In the genomic region with DNA sequence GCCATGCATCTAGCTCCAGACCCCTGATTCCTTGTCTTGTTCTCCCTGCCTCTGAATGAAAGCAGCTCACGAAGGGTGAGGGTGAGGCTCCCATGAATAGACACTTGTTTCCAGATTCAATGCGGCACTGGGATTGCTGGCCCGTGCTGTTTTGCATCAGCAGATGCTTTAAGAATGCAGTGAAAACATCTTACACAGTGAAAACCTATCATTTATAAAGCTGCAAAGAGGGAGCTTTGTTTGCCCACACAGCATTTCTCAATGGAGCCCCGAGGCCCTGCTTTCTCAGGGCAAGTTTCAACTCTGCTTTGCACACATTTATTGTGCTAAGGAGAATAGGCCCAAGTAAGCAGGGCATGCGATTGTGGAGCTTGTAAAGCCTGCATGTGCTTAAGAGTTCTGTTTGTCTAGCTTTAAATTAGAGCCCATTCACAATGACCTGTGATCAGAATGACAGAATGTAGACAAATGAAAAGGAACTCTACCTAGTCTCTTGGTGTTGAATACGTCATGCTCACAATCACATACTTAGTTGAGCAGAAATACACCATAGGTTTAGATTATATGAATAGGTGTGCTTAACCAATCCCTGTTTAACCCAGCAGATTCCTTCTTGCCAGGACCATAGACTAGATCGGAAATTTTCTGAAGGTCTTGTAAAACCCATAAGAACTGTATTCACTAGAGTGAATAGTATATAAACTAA, we compare ENCODE assay signal across 14 mouse cellular contexts.
A peak's percentile ranks its signal among the peaks of the same experiment; 100 is the strongest.
DNase-seq lines count a peak whose midpoint lies in the region; ATAC-seq and TF ChIP-seq lines count a peak whose summit lies in the region.
"Had no signal": no experiment of that assay in that cellular context is flagged by ENCODE, and none has a peak within 500 bp of the region (broad histone marks: within the 10 kb centered on the region; RNA-seq: fewer than 3 reads in every experiment).

No protein-coding gene starts in this region.

- ATAC-seq in hindbrain, embryonic 12.5 days (ENCODE audit: low FRiP score) = peak; percentile 92
- ATAC-seq in midbrain, postnatal 0 days (ENCODE audit: low FRiP score) = peak; percentile 70
- ATAC-seq: lung, postnatal 0 days had no signal

- H3K27me3 ChIP-seq in hindbrain, embryonic 12.5 days = no peaks in the 10 kb centered on the region
- H3K27me3 ChIP-seq in midbrain, postnatal 0 days (ENCODE audit: insufficient read depth, low read length) = no peaks in the 10 kb centered on the region
- H3K27me3 ChIP-seq: limb, embryonic 13.5 days had no signal

- DNase-seq in left cerebral cortex, postnatal 14 days (ENCODE audit: low spot score in 2 of 2) = peak; percentile 10 to 14
- no peak for DNase-seq in left cerebral cortex, adult 9 months (ENCODE audit: low spot score in 2 of 2)
- peak; percentile 33 for DNase-seq in embryo, embryonic 9.5 days (ENCODE audit: extremely low spot score)
- DNase-seq in midbrain, postnatal 0 days (ENCODE audit: low spot score) = peak; percentile 47
- no peak for DNase-seq in gastrocnemius, postnatal 36 days
- no peak for DNase-seq in adrenal gland, postnatal 4 days (ENCODE audit: low spot score in 2 of 2)
- DNase-seq in urinary bladder, adult 2 months (ENCODE audit: low spot score) = no peak
- DNase-seq: adrenal gland, postnatal 14 days; B cell, adult 2 months; cerebellum, postnatal 36 days; kidney, postnatal 36 days had no signal

- no peak for TF ChIP-seq CTCF in midbrain, postnatal 0 days (IDR thresholded peaks at IDR 0.05)

- H3K9me3 ChIP-seq in hindbrain, embryonic 12.5 days (replicated peaks) = no peaks in the 10 kb centered on the region
- no peaks in the 10 kb centered on the region for H3K9me3 ChIP-seq in midbrain, postnatal 0 days (ENCODE audit: low read length)
- H3K9me3 ChIP-seq: limb, embryonic 13.5 days had no signal

- WGBS in hindbrain, embryonic 12.5 days = 27% methylated on average over 7 of the region's 7 CpGs
- 29% methylated on average over 7 of the region's 7 CpGs for WGBS in midbrain, postnatal 0 days

- peak overlapping the region; percentile 55; the same call in 1 of the 2 replicates for H3K27ac ChIP-seq in hindbrain, embryonic 12.5 days
- no peak overlapping the region for H3K27ac ChIP-seq in midbrain, postnatal 0 days (ENCODE audit: low read depth, low read length)
- H3K27ac ChIP-seq: limb, embryonic 13.5 days had no signal

- intact Hi-C loops in left cerebral cortex, postnatal 14 days (cut with DNase I) = no loop called here
- intact Hi-C loops in gastrocnemius, postnatal 36 days (cut with DNase I) = no loop called here

- no peaks in the 10 kb centered on the region for H3K36me3 ChIP-seq in hindbrain, embryonic 12.5 days
- no peaks in the 10 kb centered on the region for H3K36me3 ChIP-seq in midbrain, postnatal 0 days (ENCODE audit: insufficient read depth, low read length)
- H3K36me3 ChIP-seq: limb, embryonic 13.5 days had no signal

- H3K4me2 ChIP-seq in hindbrain, embryonic 12.5 days (replicated peaks) = no peak overlapping the region
- H3K4me2 ChIP-seq in midbrain, postnatal 0 days (ENCODE audit: low read depth, low read length, poor library complexity, severe bottlenecking) = no peak overlapping the region
- H3K4me2 ChIP-seq: limb, embryonic 13.5 days had no signal

- H3K9ac ChIP-seq in hindbrain, embryonic 12.5 days = no peak overlapping the region
- H3K9ac ChIP-seq in midbrain, postnatal 0 days (replicated peaks; ENCODE audit: low read length, poor library complexity, severe bottlenecking) = no peak overlapping the region
- H3K9ac ChIP-seq: limb, embryonic 13.5 days had no signal

- peaks cover 5% of the 10 kb centered on the region; the same call in 1 of the 2 replicates for H3K4me1 ChIP-seq in hindbrain, embryonic 12.5 days
- peaks cover 2% of the 10 kb centered on the region; the same call in 1 of the 2 replicates for H3K4me1 ChIP-seq in midbrain, postnatal 0 days (ENCODE audit: insufficient read depth, low read length)
- H3K4me1 ChIP-seq: limb, embryonic 13.5 days had no signal

- H3K4me3 ChIP-seq in hindbrain, embryonic 12.5 days = no peak overlapping the region
- no peak overlapping the region for H3K4me3 ChIP-seq in midbrain, postnatal 0 days (ENCODE audit: low read depth, low read length)
- H3K4me3 ChIP-seq: limb, embryonic 13.5 days had no signal

Comparison
In these comparisons a context has a peak if more than half of its experiments do, and no peak if none do; other contexts are left out.
1. DNase-seq: peak in left cerebral cortex, postnatal 14 days (2 of 2), embryo, embryonic 9.5 days (single experiment) and midbrain, postnatal 0 days (single experiment); none in left cerebral cortex, adult 9 months (0 of 2), gastrocnemius, postnatal 36 days (0 of 2), adrenal gland, postnatal 4 days (0 of 2) and urinary bladder, adult 2 months (single experiment).